In the genomic region with DNA sequence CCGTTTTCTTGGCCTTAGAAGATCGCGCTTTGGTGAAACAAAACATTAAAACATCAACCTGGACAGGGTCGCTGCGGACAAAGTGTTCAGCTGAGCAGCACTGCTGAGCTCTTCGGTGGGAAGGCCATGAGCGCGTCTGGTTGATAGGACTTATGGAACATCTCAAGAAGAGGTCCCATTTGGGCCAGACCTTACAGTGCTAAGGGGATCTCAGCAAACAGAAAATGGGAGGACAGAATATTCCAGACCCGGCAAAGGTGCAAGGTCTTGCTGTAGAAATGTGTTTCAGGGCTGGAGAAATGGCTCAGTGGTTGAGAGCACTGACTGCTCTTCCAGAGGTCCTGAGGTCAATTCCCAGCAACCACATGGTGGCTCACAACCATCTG, we compare ENCODE assay signal across 7 mouse cellular contexts. TPM values are rescaled to one million over a fixed set of nuclear protein-coding genes. Genes with fewer than 3 reads are reported as not detected.
A peak's percentile ranks its signal among the peaks of the same experiment; 100 is the strongest.
DNase-seq lines count a peak whose midpoint lies in the region; ATAC-seq and TF ChIP-seq lines count a peak whose summit lies in the region.

No protein-coding gene starts in this region.

- H3K9ac ChIP-seq in liver, embryonic 12.5 days = peak overlapping the region; percentile 81
- H3K9ac ChIP-seq in stomach, postnatal 0 days (ENCODE audit: low read length) = peak overlapping the region; percentile 67

- no peaks in the 10 kb centered on the region for H3K36me3 ChIP-seq in testis, adult 2 months (ENCODE audit: control insufficient read depth, insufficient read depth, low read length)
- H3K36me3 ChIP-seq in forebrain, embryonic 10.5 days (replicated peaks) = peaks cover 9% of the 10 kb centered on the region
- H3K36me3 ChIP-seq in liver, embryonic 12.5 days = peaks cover 2% of the 10 kb centered on the region; the same call in 1 of the 2 replicates
- no peaks in the 10 kb centered on the region for H3K36me3 ChIP-seq in stomach, postnatal 0 days (ENCODE audit: control insufficient read depth, insufficient read depth, low read length)

- peak overlapping the region; percentile 92 for H3K4me3 ChIP-seq in testis, adult 2 months (ENCODE audit: control insufficient read depth, low read depth, low read length)
- H3K4me3 ChIP-seq in forebrain, embryonic 10.5 days = peak overlapping the region; percentile 98
- peak overlapping the region; percentile 95 for H3K4me3 ChIP-seq in liver, embryonic 12.5 days
- peak overlapping the region; percentile 84 for H3K4me3 ChIP-seq in stomach, postnatal 0 days (ENCODE audit: low read depth, low read length)

- DNase-seq in testis, postnatal 10 days (ENCODE audit: low spot score) = no peak
- no peak for DNase-seq in forebrain, embryonic 10.5 days (ENCODE audit: extremely low spot score, low spot score)
- DNase-seq in stomach, postnatal 0 days (ENCODE audit: low spot score) = no peak

- TF ChIP-seq POLR2A in testis, adult 2 months (IDR thresholded peaks at IDR 0.05; ENCODE audit: control insufficient read depth, low read depth, low read length) = no peak

- TF ChIP-seq EP300 in stomach, postnatal 0 days (optimal IDR thresholded peaks at IDR 0.05) = no peak

- no peaks in the 10 kb centered on the region for H3K27me3 ChIP-seq in testis, adult 2 months (ENCODE audit: control insufficient read depth, insufficient read depth, low read length)
- no peaks in the 10 kb centered on the region for H3K27me3 ChIP-seq in forebrain, embryonic 10.5 days (ENCODE audit: poor library complexity, severe bottlenecking)
- H3K27me3 ChIP-seq in liver, embryonic 12.5 days (replicated peaks) = no peaks in the 10 kb centered on the region
- H3K27me3 ChIP-seq in stomach, postnatal 0 days (ENCODE audit: control insufficient read depth, insufficient read depth, low read length) = no peaks in the 10 kb centered on the region

- H3K4me1 ChIP-seq in testis, adult 2 months (ENCODE audit: control insufficient read depth, insufficient read depth, low read length) = peaks cover 12% of the 10 kb centered on the region
- H3K4me1 ChIP-seq in forebrain, embryonic 10.5 days = peaks cover 35% of the 10 kb centered on the region
- H3K4me1 ChIP-seq in liver, embryonic 12.5 days = peaks cover 34% of the 10 kb centered on the region
- no peaks in the 10 kb centered on the region; the same call in 1 of the 2 replicates for H3K4me1 ChIP-seq in stomach, postnatal 0 days (replicated peaks; ENCODE audit: control insufficient read depth, insufficient read depth)

- H3K9me3 ChIP-seq in forebrain, embryonic 10.5 days = no peaks in the 10 kb centered on the region
- no peaks in the 10 kb centered on the region for H3K9me3 ChIP-seq in liver, embryonic 12.5 days (replicated peaks)
- H3K9me3 ChIP-seq in stomach, postnatal 0 days (ENCODE audit: control insufficient read depth, low read length) = no peaks in the 10 kb centered on the region

- H3K4me2 ChIP-seq in liver, embryonic 12.5 days = peak overlapping the region; percentile 99
- H3K4me2 ChIP-seq in stomach, postnatal 0 days (replicated peaks; ENCODE audit: low read depth) = peak overlapping the region; percentile 69

- no peak for ATAC-seq in liver, embryonic 12.5 days
- ATAC-seq in stomach, postnatal 0 days (ENCODE audit: low FRiP score, low TSS enrichment) = no peak
- no peak for ATAC-seq in monocyte, adult 5-6 weeks (replicated peaks; ENCODE audit: insufficient number of reproducible peaks, low FRiP score, low TSS enrichment, poor library complexity, severe bottlenecking)
- ATAC-seq in CD4-positive, CD25-positive, alpha-beta regulatory T cell, adult 4 months = no peak

- H3K27ac ChIP-seq in testis, adult 2 months (ENCODE audit: control insufficient read depth, insufficient read depth, low read depth, low read length) = peak overlapping the region; percentile 95
- peak overlapping the region; percentile 99 for H3K27ac ChIP-seq in forebrain, embryonic 10.5 days
- peak overlapping the region; percentile 97 for H3K27ac ChIP-seq in liver, embryonic 12.5 days
- peak overlapping the region; percentile 93 for H3K27ac ChIP-seq in stomach, postnatal 0 days (replicated peaks)

- WGBS in forebrain, embryonic 10.5 days = 13% methylated on average over 9 of the region's 9 CpGs
- 3% methylated on average over 9 of the region's 9 CpGs for WGBS in liver, embryonic 12.5 days (ENCODE audit: insufficient replicate concordance)
- 3% methylated on average over 9 of the region's 9 CpGs for WGBS in stomach, postnatal 0 days

- TF ChIP-seq CTCF in testis, adult 2 months (IDR thresholded peaks at IDR 0.05; ENCODE audit: control insufficient read depth, insufficient read depth, insufficient replicate concordance, low read depth, low read length) = no peak
- no peak for TF ChIP-seq CTCF in stomach, postnatal 0 days (IDR thresholded peaks at IDR 0.05; ENCODE audit: low read depth)

RNA-seq across cellular contexts. Expression of gene Oxsr1, which starts 1.0 kb away (rescaled TPM):
- 6.6 and 6.9 TPM in 2 replicates for polyA plus RNA-seq in testis, adult 2 months (2012; rRNA removed)
- 14.2 and 14.3 TPM in 2 replicates for polyA plus RNA-seq in forebrain, embryonic 10.5 days (2016; fragmentation: Nextera tagmentation; extraction: Ambion mirVana)
- polyA plus RNA-seq in liver, embryonic 12.5 days (2016; fragmentation: Nextera tagmentation; extraction: Ambion mirVana) = 11.1 and 12.2 TPM in 2 replicates
- 8.7 and 9.7 TPM in 2 replicates for polyA plus RNA-seq in stomach, postnatal 0 days (2015; fragmentation: Nextera tagmentation; extraction: Ambion mirVana)
- total RNA-seq in monocyte, adult 5-6 weeks (2017) = 42.8 to 50.1 TPM (median 45.9 TPM) in 3 replicates
- polyA plus RNA-seq in CD4-positive, CD25-positive, alpha-beta regulatory T cell, adult 4 months (2017; shearing (Covaris generic)) = 1 to 10 TPM; 7.6 to 8.0 TPM

RNA-seq across cellular contexts. Expression of gene Acaa1a, which starts 16.2 kb away (rescaled TPM):
- 13.7 and 15.6 TPM in 2 replicates for polyA plus RNA-seq in testis, adult 2 months (2012; rRNA removed)
- 72.6 and 75.2 TPM in 2 replicates for polyA plus RNA-seq in forebrain, embryonic 10.5 days (2016; fragmentation: Nextera tagmentation; extraction: Ambion mirVana)
- polyA plus RNA-seq in liver, embryonic 12.5 days (2016; fragmentation: Nextera tagmentation; extraction: Ambion mirVana) = 38.0 and 43.1 TPM in 2 replicates
- polyA plus RNA-seq in stomach, postnatal 0 days (2015; fragmentation: Nextera tagmentation; extraction: Ambion mirVana) = 181 and 193 TPM in 2 replicates
- total RNA-seq in monocyte, adult 5-6 weeks (2017) = 31.0 to 54.9 TPM (median 52.6 TPM) in 3 replicates
- 10 to 100 TPM; 38.7 to 55.1 TPM for polyA plus RNA-seq in CD4-positive, CD25-positive, alpha-beta regulatory T cell, adult 4 months (2017; shearing (Covaris generic))

RNA-seq across cellular contexts. Expression of gene Myd88, which starts 18.0 kb away (rescaled TPM):
- polyA plus RNA-seq in testis, adult 2 months (2012; rRNA removed) = 13.0 and 14.8 TPM in 2 replicates
- polyA plus RNA-seq in forebrain, embryonic 10.5 days (2016; fragmentation: Nextera tagmentation; extraction: Ambion mirVana) = 9.1 and 9.5 TPM in 2 replicates
- 21.3 and 22.2 TPM in 2 replicates for polyA plus RNA-seq in liver, embryonic 12.5 days (2016; fragmentation: Nextera tagmentation; extraction: Ambion mirVana)
- 40.8 and 41.5 TPM in 2 replicates for polyA plus RNA-seq in stomach, postnatal 0 days (2015; fragmentation: Nextera tagmentation; extraction: Ambion mirVana)
- 71.0 to 79.2 TPM (median 75.9 TPM) in 3 replicates for total RNA-seq in monocyte, adult 5-6 weeks (2017)
- 10 to 100 TPM; 63.4 to 74.5 TPM for polyA plus RNA-seq in CD4-positive, CD25-positive, alpha-beta regulatory T cell, adult 4 months (2017; shearing (Covaris generic))

RNA-seq across cellular contexts. Expression of gene Xylb, which starts 33.9 kb away (rescaled TPM):
- polyA plus RNA-seq in testis, adult 2 months (2012; rRNA removed) = 6.5 and 6.9 TPM in 2 replicates
- 12.6 and 12.9 TPM in 2 replicates for polyA plus RNA-seq in forebrain, embryonic 10.5 days (2016; fragmentation: Nextera tagmentation; extraction: Ambion mirVana)
- 4.6 and 5.0 TPM in 2 replicates for polyA plus RNA-seq in liver, embryonic 12.5 days (2016; fragmentation: Nextera tagmentation; extraction: Ambion mirVana)
- polyA plus RNA-seq in stomach, postnatal 0 days (2015; fragmentation: Nextera tagmentation; extraction: Ambion mirVana) = 3.2 and 5.7 TPM in 2 replicates
- total RNA-seq in monocyte, adult 5-6 weeks (2017) = 0.39 TPM in 1 of 3 replicates, not detected in the others
- polyA plus RNA-seq in CD4-positive, CD25-positive, alpha-beta regulatory T cell, adult 4 months (2017; shearing (Covaris generic)) = under 1 TPM; 0.48 to 0.54 TPM

RNA-seq across cellular contexts. Expression of gene Slc22a14, which starts 42.1 kb away (rescaled TPM):
- polyA plus RNA-seq in testis, adult 2 months (2012; rRNA removed) = 342 and 379 TPM in 2 replicates
- not detected in 2 replicates for polyA plus RNA-seq in forebrain, embryonic 10.5 days (2016; fragmentation: Nextera tagmentation; extraction: Ambion mirVana)
- not detected in 2 replicates for polyA plus RNA-seq in liver, embryonic 12.5 days (2016; fragmentation: Nextera tagmentation; extraction: Ambion mirVana)
- not detected in 2 replicates for polyA plus RNA-seq in stomach, postnatal 0 days (2015; fragmentation: Nextera tagmentation; extraction: Ambion mirVana)
- 0.21 to 0.48 TPM in 2 of 3 replicates, not detected in the other for total RNA-seq in monocyte, adult 5-6 weeks (2017)
- not detected for polyA plus RNA-seq in CD4-positive, CD25-positive, alpha-beta regulatory T cell, adult 4 months (2017; shearing (Covaris generic))
